Mouse (Mus musculus): ENCODE measurements at regions not wholly inside any gene's neighbourhood (a gene's known extent, or its start where the extent isn't known, plus 50 kb on each side); places are given as distances from the start of the nearest gene placed in this dataset.

DNA sequence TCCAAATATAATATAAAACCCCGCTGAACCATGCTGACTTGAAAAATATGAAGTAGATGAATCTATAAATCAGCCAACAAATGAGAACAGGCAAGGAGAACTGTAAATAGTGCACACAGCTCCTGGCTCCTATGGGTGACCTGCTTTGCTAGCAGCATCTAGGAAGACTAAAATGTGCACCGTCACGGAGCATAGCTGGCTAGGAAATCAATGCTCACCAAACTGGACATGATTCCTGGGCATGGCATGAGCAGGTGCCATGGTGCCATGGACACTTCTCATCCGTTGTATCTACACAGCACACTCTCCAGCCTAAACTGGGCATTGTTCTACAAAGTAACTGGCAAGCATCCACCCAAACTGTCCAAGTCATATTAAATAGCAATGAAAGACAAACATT is 103.3 kb upstream of the Myocd start:
- DNase-seq: no peak
- Histone ChIP-seq H3K4me3 (replicated peaks; ENCODE audit: insufficient read depth, low read depth, low read length) (no peak overlapping the region), H3K27ac (ENCODE audit: insufficient read depth, low read length) (no peak overlapping the region), H3K4me1 (ENCODE audit: control insufficient read depth, insufficient read depth, low read length) (peaks cover 7% of the 10 kb centered on the region), H3K27me3 (ENCODE audit: control insufficient read depth, insufficient read depth, low read length) (no peaks in the 10 kb centered on the region)
- TF ChIP-seq POLR2A (IDR thresholded peaks at IDR 0.05; ENCODE audit: borderline replicate concordance, insufficient read depth, low read length) (no peak), CTCF (IDR thresholded peaks at IDR 0.05; ENCODE audit: borderline replicate concordance, insufficient read depth, low read depth, low read length) (no peak)
- 66% methylated on average over 4 of the region's 4 CpGs for WGBS

DNA sequence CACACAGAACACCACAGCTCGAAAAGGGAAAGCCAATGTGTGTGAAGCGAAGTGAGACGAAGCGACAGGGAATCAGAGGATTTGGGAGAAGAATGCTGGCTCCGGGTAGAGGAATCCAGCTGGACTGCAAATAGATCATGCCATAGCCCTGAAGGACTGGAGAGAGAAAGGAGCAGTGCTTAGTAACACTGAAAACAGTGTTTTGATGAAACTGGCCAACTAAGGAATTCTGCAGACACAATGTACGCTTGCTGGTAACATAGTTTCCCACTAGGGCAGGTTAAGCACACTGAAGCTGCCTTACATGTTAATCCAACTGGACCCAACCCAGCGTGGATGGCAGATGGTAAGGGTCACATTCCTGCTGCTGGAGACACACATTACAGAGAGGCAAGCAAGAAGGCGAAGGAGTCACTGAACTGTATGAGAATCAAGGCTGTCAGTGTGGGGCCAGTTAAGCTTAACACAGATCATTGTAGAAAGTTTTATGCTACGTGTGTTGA is 102.6 kb upstream of the Myocd start:
- Histone ChIP-seq H3K4me3 (replicated peaks; ENCODE audit: insufficient read depth, low read depth, low read length) (no peak overlapping the region), H3K27ac (ENCODE audit: insufficient read depth, low read length) (no peak overlapping the region), H3K27me3 (ENCODE audit: control insufficient read depth, insufficient read depth, low read length) (no peaks in the 10 kb centered on the region), H3K4me1 (ENCODE audit: control insufficient read depth, insufficient read depth, low read length) (peaks cover 7% of the 10 kb centered on the region)
- WGBS: 29% methylated on average over 9 of the region's 9 CpGs
- TF ChIP-seq POLR2A (IDR thresholded peaks at IDR 0.05; ENCODE audit: borderline replicate concordance, insufficient read depth, low read length) (no peak), CTCF (IDR thresholded peaks at IDR 0.05; ENCODE audit: borderline replicate concordance, insufficient read depth, low read depth, low read length) (no peak)
- no peak for DNase-seq

DNA sequence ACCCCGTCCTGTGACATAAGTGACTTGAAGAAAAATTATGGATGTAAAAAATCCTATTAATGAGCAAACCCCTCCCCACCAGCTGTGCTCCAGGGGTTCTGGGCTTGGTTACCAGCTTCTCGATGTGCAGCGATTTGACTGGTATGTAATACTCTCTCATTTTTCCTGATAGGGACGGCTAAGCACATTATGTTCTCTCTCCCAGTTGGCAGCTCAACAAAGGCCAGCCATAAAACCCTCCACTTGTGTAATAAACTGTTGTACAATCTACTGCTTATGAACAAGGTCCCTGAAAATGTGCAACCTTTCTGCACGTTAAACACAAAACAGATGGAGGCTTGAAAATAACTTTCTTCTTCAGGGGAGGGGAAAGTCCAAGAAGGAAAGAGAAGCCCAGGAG is 98.0 kb upstream of the Myocd start:
- H3K4me3 ChIP-seq (replicated peaks; ENCODE audit: insufficient read depth, low read depth, low read length): no peak overlapping the region
- no peak overlapping the region for H3K27ac ChIP-seq (ENCODE audit: insufficient read depth, low read length)
- 73% methylated on average over 5 of the region's 5 CpGs for WGBS
- DNase-seq: no peak
- H3K4me1 ChIP-seq (ENCODE audit: control insufficient read depth, insufficient read depth, low read length): peaks cover 5% of the 10 kb centered on the region; the same call in 1 of the 2 replicates
- TF ChIP-seq POLR2A (IDR thresholded peaks at IDR 0.05; ENCODE audit: borderline replicate concordance, insufficient read depth, low read length) (no peak), CTCF (IDR thresholded peaks at IDR 0.05; ENCODE audit: borderline replicate concordance, insufficient read depth, low read depth, low read length) (no peak)
- H3K27me3 ChIP-seq (ENCODE audit: control insufficient read depth, insufficient read depth, low read length): no peaks in the 10 kb centered on the region

DNA sequence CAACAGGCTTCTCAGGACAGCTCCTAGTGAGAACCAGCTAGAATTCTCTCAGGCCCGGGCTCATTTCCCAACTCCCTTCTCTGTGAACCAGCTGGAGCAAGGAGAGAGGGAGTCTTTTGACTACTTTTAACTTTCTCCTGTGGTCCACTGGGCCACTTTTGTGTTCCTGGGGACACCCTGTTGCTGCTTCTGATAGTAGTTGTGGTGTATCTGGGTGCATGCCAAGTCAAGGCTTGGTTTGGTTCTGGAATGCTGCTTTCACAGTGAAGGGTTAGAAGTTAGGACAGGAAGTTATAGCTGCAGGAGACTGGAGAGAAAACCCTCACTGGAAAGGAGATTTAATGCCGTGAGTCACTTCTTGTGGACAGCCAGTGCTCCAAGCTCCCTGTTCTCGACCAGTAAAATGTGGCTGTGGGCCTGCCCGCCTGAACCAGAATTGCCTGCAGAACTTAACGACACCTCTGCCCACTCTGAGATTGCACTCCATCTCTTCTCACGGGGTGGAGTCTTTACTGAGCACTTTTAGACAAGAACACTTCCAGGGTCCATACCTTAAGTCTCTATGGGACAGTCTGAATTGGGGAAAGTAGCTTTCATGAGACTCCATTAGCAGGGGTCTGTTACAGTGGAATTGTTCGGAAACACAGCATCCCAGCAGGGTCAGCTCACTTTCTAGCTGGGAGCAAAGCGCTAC is 97.0 kb upstream of the Myocd start:
- TF ChIP-seq CTCF (IDR thresholded peaks at IDR 0.05; ENCODE audit: borderline replicate concordance, insufficient read depth, low read depth, low read length) (no peak), POLR2A (IDR thresholded peaks at IDR 0.05; ENCODE audit: borderline replicate concordance, insufficient read depth, low read length) (no peak)
- no peak for DNase-seq
- 89% methylated on average over 8 of the region's 8 CpGs for WGBS
- H3K4me1 ChIP-seq (ENCODE audit: control insufficient read depth, insufficient read depth, low read length): no peaks in the 10 kb centered on the region
- no peak overlapping the region for H3K4me3 ChIP-seq (replicated peaks; ENCODE audit: insufficient read depth, low read depth, low read length)
- H3K27ac ChIP-seq (ENCODE audit: insufficient read depth, low read length): no peak overlapping the region
- H3K27me3 ChIP-seq (ENCODE audit: control insufficient read depth, insufficient read depth, low read length): no peaks in the 10 kb centered on the region

DNA sequence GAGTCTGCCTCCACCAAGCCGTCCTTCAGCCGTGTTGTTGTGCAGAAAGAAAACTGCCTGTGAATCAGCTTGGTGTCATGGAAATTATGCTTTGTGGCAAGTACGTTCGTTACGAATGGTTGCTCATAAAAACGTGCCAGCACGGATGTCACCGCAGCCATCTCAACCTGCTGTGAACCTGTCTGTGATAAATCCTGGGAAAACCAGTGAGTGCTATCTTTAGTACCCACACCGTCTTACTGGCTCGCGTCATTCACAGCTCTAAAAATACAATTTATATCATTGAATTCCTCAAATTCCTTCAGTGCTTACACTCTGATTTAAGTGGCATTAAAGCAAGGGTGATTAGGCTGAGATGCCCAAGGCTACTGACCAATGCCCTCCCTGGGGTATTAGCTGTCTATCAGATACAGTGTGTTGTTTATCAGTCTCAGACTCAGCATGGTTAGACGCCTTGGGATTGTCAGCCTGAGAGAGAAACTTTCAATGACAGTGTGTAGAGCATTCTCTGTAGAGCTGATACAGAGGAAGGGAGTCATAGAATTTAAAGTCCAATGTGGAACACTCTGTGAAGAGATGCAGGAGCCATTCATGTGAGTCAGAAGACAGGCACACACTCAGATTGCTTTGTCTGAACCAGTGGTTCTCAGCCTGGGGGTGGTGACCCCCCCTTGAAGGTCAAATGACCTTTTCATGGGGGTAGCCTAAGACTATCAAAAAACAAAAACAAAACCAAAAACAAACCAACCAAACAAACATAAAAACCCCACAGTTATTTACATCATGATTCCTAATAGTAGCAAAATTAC is 96.2 kb upstream of the Myocd start:
- Histone ChIP-seq H3K27me3 (ENCODE audit: control insufficient read depth, insufficient read depth, low read length) (no peaks in the 10 kb centered on the region), H3K4me3 (replicated peaks; ENCODE audit: insufficient read depth, low read depth, low read length) (no peak overlapping the region), H3K4me1 (ENCODE audit: control insufficient read depth, insufficient read depth, low read length) (no peaks in the 10 kb centered on the region), H3K27ac (ENCODE audit: insufficient read depth, low read length) (no peak overlapping the region)
- peak; percentile 13 to 29 for DNase-seq
- 19% methylated on average over 12 of the region's 12 CpGs for WGBS
- TF ChIP-seq CTCF (IDR thresholded peaks at IDR 0.05; ENCODE audit: borderline replicate concordance, insufficient read depth, low read depth, low read length): no peak
- no peak for TF ChIP-seq POLR2A (IDR thresholded peaks at IDR 0.05; ENCODE audit: borderline replicate concordance, insufficient read depth, low read length)

DNA sequence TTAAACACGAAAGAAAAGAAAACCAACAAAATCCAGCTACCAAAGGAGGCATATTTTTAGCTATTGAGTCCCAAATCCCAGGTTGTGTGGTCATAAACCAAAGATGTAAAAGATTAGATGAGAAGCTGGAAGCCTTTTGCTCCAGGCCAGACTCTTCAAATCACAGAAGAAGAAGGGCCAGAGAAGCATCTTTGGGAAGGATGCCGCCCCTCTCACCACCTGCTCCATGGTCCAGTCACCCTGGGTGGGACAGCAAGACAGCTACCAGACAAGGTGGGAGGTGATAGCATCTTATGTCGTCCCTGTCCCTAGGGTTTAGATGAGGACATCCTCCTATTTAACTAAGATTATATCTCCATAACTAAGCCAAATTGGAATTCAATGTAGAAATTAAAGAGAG is 95.1 kb upstream of the Myocd start:
- WGBS: 91% methylated on average over 3 of the region's 3 CpGs
- no peak for DNase-seq
- TF ChIP-seq CTCF (IDR thresholded peaks at IDR 0.05; ENCODE audit: borderline replicate concordance, insufficient read depth, low read depth, low read length) (no peak), POLR2A (IDR thresholded peaks at IDR 0.05; ENCODE audit: borderline replicate concordance, insufficient read depth, low read length) (no peak)

DNA sequence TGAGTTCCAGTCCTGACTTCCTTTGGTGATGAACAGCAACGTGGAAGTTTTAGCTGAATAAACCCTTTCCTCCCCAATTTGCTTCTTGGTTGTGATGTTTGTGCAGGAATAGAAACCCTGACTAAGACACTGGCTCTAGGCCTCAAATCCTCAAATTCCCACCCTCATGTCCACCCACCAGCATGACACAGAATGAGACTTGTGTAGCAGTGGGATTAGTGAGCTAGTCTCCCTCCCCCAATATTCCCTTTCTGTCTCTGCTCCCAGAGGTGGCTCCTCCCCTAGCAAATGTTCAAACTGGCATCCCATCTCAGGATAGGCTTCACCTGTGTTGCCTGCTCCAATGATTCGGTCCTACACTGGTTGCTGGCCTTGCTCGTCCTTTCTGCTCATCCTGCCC is 94.1 kb upstream of the Myocd start:
- Histone ChIP-seq H3K27me3 (ENCODE audit: control insufficient read depth, insufficient read depth, low read length) (no peaks in the 10 kb centered on the region), H3K4me1 (ENCODE audit: control insufficient read depth, insufficient read depth, low read length) (no peaks in the 10 kb centered on the region), H3K27ac (ENCODE audit: insufficient read depth, low read length) (no peak overlapping the region), H3K4me3 (replicated peaks; ENCODE audit: insufficient read depth, low read depth, low read length) (no peak overlapping the region)
- TF ChIP-seq CTCF (IDR thresholded peaks at IDR 0.05; ENCODE audit: borderline replicate concordance, insufficient read depth, low read depth, low read length) (no peak), POLR2A (IDR thresholded peaks at IDR 0.05; ENCODE audit: borderline replicate concordance, insufficient read depth, low read length) (no peak)
- WGBS: 87% methylated on average over 3 of the region's 3 CpGs
- DNase-seq: no peak

More for the DNA sequence above, 95.1 kb upstream of the Myocd start:
- no peak overlapping the region for H3K4me3 ChIP-seq (replicated peaks; ENCODE audit: insufficient read depth, low read depth, low read length)
- H3K27ac ChIP-seq (ENCODE audit: insufficient read depth, low read length): no peak overlapping the region
- H3K27me3 ChIP-seq (ENCODE audit: control insufficient read depth, insufficient read depth, low read length): no peaks in the 10 kb centered on the region
- H3K4me1 ChIP-seq (ENCODE audit: control insufficient read depth, insufficient read depth, low read length): no peaks in the 10 kb centered on the region

DNA sequence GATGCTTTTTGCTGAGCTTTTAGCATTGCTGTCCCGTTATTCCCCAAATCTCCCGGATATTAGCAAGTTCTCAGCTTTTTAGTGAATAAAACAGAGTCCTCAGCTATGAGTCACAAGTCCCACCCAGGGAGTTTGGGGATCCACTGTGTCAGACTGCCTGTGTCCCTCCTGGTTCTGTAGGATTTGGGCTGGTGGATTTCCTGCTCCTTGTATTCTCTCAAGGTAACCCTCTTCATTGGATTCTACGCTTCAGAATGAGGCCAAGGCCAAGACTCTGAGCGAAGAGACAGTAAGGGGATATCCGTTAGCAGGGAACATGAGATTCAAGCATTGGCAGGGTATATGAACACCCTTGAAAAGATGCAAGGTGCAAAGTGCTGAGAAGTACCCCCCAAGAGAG is 90.9 kb upstream of the Myocd start:
- 92% methylated on average over 5 of the region's 5 CpGs for WGBS
- Histone ChIP-seq H3K4me3 (replicated peaks; ENCODE audit: insufficient read depth, low read depth, low read length) (no peak overlapping the region), H3K27me3 (ENCODE audit: control insufficient read depth, insufficient read depth, low read length) (no peaks in the 10 kb centered on the region), H3K4me1 (ENCODE audit: control insufficient read depth, insufficient read depth, low read length) (no peaks in the 10 kb centered on the region), H3K27ac (ENCODE audit: insufficient read depth, low read length) (no peak overlapping the region)
- TF ChIP-seq POLR2A (IDR thresholded peaks at IDR 0.05; ENCODE audit: borderline replicate concordance, insufficient read depth, low read length) (no peak), CTCF (IDR thresholded peaks at IDR 0.05; ENCODE audit: borderline replicate concordance, insufficient read depth, low read depth, low read length) (no peak)
- no peak for DNase-seq
